Mouse (Mus musculus): ENCODE measurements around the gene Nme1.

- TF ChIP-seq POLR2A (IDR thresholded peaks at IDR 0.05; ENCODE audit: borderline replicate concordance, low read depth, low read length) = no peak
- TF ChIP-seq CTCF (IDR thresholded peaks at IDR 0.05; ENCODE audit: low read depth, low read length) = no peak
Observed at GRCm38 (mm10) chr11:93948887-93949567, 19.3 kb downstream of the Nme1 start.
